Mouse (Mus musculus) cerebellum, adult 2 months (tissue): ENCODE measurements around the gene Fance.

ENCODE experiments used
- CTCF ChIP-seq: fragments of 200-500 bp; IDR thresholded peaks from 2 replicates; pipeline ENCODE4 v1.5.1; 2011; ENCODE audit warnings: low read depth, mild to moderate bottlenecking, control low read depth, low read length, moderate library complexity, borderline replicate concordance; ENCODE audit not compliant: insufficient read depth
- POLR2A ChIP-seq: fragments of 200-500 bp; IDR thresholded peaks from 2 replicates; pipeline ENCODE4 v1.6.1; 2011; ENCODE audit warnings: low read length, control low read depth, borderline replicate concordance; ENCODE audit not compliant: insufficient read depth

DNA sequence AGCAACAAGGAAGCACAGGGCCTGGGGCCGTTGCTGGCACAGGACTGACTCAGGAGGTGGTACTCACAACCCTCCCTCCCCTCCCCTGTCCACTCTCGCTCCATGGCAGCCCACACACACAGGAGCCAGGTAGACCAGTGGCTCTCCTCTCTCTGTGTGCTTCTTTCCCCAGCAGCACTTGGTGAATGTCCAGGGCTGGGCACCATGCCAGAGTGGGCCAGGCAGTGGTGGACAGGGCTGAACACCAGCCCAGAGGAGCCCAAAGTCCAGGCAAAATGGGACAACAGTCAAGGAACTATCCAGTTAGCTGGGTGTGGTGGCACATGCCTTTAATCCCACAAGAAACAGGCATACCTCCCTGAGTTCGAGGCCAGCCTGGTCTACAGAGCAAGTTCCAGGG is 23.1 kb upstream of the Fance start:
- no peak for TF ChIP-seq POLR2A
- TF ChIP-seq CTCF: no peak
